Mouse (Mus musculus): ENCODE data around the gene Il13ra1.

DNA sequence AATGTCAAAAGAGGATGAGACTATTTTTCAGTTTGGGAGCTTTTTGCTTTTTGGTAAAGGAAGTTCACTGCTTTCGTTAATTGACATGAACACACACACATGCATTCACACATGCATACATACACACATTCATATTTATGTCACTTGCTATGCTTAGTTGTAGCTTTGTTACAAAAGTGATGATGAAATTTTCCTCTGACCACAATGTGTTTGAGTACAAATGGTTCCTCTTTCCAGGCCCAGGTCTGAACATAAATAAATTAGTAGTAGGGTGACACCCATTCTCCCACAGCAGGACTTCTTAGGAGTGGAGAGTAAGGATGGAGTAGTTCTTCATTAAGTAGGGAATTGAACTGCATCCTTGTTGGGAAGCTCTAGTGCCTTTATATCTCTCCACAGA is 11.0 kb upstream of the Il13ra1 start:
- no peak for TF ChIP-seq CTCF (IDR thresholded peaks at IDR 0.05; ENCODE audit: borderline replicate concordance, insufficient read depth, low read depth, low read length)
- TF ChIP-seq POLR2A (IDR thresholded peaks at IDR 0.05; ENCODE audit: borderline replicate concordance, insufficient read depth, low read length): no peak

All from cerebellum, adult 2 months (tissue).